Mouse (Mus musculus): ENCODE data around the gene Dolpp1.
A peak's percentile ranks its signal among the peaks of the same experiment; 100 is the strongest.

GRCm38 (mm10) chr2:30441518-30442497, 49.8 kb downstream of the Dolpp1 start:
- TF ChIP-seq MYOG (IDR thresholded peaks at IDR 0.05; ENCODE audit: control insufficient read depth, extremely low read depth, insufficient read length) = no peak
- TF ChIP-seq CTCF (IDR thresholded peaks at IDR 0.05; ENCODE audit: control insufficient read depth, insufficient read depth, insufficient read length) = no peak
- no peak for TF ChIP-seq USF1 (IDR thresholded peaks at IDR 0.05; ENCODE audit: low read depth)
- peak; percentile 75 for TF ChIP-seq MAX (IDR thresholded peaks at IDR 0.05)
- no peak for TF ChIP-seq CEBPB (IDR thresholded peaks at IDR 0.05; ENCODE audit: low read depth)
- peak; percentile 90 for TF ChIP-seq FOSL1 (IDR thresholded peaks at IDR 0.05; ENCODE audit: insufficient read depth, low read length, poor library complexity, severe bottlenecking)

All from C2C12 (cell line).